Mouse (Mus musculus) urinary bladder, postnatal 14 days (tissue): Measurements from ENCODE around the gene Gm960.

Experiments
- DNase-seq: peaks from one replicate; pipeline ENCODE4 v3.0.0; 2021; ENCODE audit warnings: low spot score

Gene Gm960

DNA sequence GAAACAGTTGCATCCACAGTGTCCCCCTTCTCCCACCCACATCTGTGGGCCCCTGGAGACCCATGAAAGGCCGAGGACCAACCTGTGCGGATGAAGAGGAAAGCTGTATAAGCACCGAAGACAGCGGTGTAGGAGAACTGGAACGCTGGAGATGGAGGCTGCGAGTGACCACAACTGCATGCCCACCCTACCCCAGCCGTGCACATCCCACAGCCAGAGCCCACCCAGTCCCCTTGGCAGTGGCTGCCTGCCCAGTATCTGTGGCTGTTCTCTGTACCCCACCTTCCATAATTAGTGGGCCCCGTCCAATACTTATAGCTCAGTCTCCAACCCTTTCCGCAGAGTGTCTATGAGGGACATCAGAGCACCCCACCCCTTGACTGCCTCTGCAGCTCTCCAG, 75.0 kb downstream of the Gm960 start:
- no peak for DNase-seq

- no peak for DNase-seq
Observed at GRCm38 (mm10) chr19:4622780-4623179, 75.7 kb downstream of the Gm960 start.

DNA sequence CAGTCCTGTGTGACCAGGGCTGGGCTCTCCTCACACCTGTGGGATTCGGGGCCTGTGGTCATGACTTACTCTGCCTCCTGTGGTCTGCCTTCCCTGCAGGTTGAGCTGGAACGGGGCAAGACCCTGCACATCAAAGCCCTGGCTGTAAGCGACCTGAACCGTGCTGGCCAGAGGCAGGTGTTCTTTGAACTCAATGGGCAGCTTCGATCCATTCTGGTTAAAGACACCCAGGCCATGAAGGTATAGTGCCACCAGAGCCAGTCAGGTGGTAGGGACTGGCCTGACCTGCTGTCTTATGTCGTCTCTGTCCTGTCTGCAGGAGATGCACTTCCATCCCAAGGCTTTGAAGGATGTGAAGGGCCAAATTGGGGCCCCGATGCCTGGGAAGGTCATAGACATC, 77.7 kb downstream of the Gm960 start:
- no peak for DNase-seq

- DNase-seq = no peak
Observed at GRCm38 (mm10) chr19:4619461-4619860, 79.0 kb downstream of the Gm960 start.

DNA sequence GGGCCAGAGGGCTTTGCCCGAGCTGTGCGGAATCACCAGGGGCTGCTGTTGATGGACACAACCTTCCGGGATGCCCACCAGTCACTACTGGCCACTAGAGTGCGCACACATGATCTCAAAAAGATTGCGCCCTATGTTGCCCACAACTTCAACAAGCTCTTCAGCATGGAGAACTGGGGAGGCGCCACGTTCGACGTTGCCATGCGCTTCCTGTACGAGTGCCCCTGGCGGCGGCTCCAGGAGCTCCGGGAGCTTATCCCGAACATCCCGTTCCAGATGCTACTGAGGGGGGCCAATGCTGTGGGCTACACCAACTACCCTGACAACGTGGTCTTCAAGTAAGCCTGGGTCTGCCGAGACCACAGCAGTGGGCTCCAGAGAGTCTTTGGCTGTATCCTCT, 80.3 kb downstream of the Gm960 start:
- DNase-seq = no peak

- no peak for DNase-seq
Observed at GRCm38 (mm10) chr19:4616546-4616945, 81.9 kb downstream of the Gm960 start.

- DNase-seq = peak; percentile 86
Observed at GRCm38 (mm10) chr19:4615151-4616093, 83.0 kb downstream of the Gm960 start, which contains the start of gene Lrfn4. TSS of gene Lrfn4 (minus strand) at chr19:4615667.

GRCm38 (mm10) chr19:4614305-4615150, 83.9 kb downstream of the Gm960 start:
- DNase-seq = no peak

- DNase-seq = no peak
Observed at GRCm38 (mm10) chr19:4613464-4614304, 84.8 kb downstream of the Gm960 start.

GRCm38 (mm10) chr19:4612181-4612961, 86.1 kb downstream of the Gm960 start:
- DNase-seq = no peak

DNA sequence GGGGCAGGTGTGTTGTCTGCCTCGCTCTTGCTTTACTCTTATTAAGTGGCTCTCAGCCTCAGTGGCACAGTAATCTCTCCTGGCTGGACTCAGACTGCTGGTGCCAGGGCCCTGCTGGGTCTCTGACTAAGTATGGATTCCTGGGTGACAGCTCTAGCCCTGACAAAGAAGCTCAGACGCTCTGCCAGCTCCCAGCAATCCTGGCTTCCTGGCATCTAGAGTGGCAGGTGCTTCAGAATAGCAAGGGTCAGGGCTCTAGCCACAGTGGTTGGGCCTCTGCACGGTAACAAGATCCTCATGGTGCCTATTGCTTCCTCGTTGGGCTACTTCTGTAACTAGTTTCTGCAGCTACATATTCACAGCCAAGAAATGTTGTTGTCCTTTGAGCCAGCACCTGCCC, 88.4 kb downstream of the Gm960 start:
- no peak for DNase-seq

GRCm38 (mm10) chr19:4608511-4608910, 90.0 kb downstream of the Gm960 start:
- DNase-seq = no peak

DNA sequence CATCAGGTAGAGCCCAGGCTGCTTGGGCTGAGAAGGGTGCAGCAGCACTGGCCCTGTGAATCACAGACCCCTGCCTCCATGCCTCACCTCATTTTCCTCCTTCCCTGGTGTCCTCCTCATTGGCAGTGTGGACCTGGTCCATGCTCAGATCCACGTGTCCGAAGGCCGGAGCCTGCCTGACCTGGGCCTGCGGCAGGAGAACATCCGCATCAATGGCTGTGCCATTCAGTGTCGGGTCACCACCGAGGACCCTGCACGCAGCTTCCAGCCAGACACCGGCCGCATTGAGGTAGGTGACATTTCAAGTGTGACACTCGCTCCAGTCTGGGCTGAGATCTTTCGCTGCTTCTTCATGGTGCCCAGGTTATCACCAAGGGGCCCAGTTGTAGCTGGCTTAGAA, 91.1 kb downstream of the Gm960 start:
- no peak for DNase-seq

- no peak for DNase-seq
Observed at GRCm38 (mm10) chr19:4605654-4606053, 92.8 kb downstream of the Gm960 start.

GRCm38 (mm10) chr19:4603801-4604723, 94.4 kb downstream of the Gm960 start:
- peak; percentile 73 for DNase-seq

DNA sequence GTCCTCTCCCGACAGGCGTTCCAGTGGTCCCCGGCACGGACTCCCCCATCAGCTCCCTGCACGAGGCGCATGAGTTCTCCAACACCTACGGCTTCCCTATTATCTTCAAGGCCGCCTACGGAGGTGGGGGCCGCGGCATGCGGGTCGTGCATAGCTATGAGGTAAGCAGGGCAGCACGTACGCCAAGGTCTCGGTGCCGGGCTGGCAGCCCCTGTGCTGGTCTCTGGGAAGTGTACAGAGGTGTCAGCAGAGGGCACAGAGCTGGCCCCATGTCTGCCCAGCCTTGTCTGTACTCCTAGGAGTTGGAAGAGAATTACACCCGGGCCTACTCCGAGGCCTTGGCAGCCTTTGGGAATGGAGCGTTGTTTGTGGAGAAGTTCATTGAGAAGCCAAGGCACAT, 96.0 kb downstream of the Gm960 start:
- no peak for DNase-seq

DNA sequence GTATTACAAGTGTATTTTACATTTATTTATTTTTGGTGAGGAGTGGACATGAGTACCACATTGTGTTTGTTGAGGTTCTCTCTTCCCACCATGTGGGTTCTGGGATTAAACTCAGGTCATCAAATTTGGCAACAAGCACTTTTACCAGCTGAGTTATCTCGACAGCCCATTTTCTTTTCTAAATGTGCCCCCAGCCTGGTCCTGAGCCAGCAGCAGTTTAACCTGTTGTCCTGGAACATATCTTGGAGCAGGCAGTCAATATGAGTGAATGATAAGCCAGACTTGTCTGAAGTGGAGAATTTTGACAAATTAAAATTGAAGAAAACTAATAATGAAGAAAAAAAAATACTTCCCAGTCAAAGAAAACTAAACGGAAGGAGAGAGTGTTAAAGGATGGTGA, 102.4 kb downstream of the Gm960 start:
- no peak for DNase-seq

- DNase-seq = no peak
Observed at GRCm38 (mm10) chr19:4593792-4594522, 104.5 kb downstream of the Gm960 start.

GRCm38 (mm10) chr19:4590025-4590424, 108.4 kb downstream of the Gm960 start:
- DNase-seq = peak; percentile 15
